Mouse (Mus musculus) myocyte (in vitro differentiated cells): ENCODE results near the gene 8030474K03Rik. TPM values are rescaled to one million over a fixed set of nuclear protein-coding genes. Genes with fewer than 3 reads are reported as not detected.

Source experiments
- H3K27me3 ChIP-seq: one replicate; pipeline ENCODE4 v1.6.1; 2011; ENCODE audit not compliant: control insufficient read depth, insufficient read depth, insufficient read length
- H3K36me3 ChIP-seq: one replicate; pipeline ENCODE4 v1.6.1; 2011; ENCODE audit not compliant: control insufficient read depth, insufficient read depth
- H3K4me2 ChIP-seq: one replicate; pipeline ENCODE4 v1.6.1; 2011; ENCODE audit warnings: low read depth, control low read depth
- H3K4me3 ChIP-seq: one replicate; pipeline ENCODE4 v1.5.1; 2011; ENCODE audit warnings: mild to moderate bottlenecking, control low read depth, moderate library complexity
- H3K79me2 ChIP-seq: one replicate; pipeline ENCODE4 v1.6.1; 2011; ENCODE audit not compliant: control insufficient read depth, insufficient read depth
- H3ac ChIP-seq: one replicate; pipeline ENCODE4 v1.6.1; 2011; ENCODE audit not compliant: control insufficient read depth, insufficient read length
- CEBPB ChIP-seq: IDR thresholded peaks from 2 replicates; pipeline ENCODE4 v1.6.1; 2011; ENCODE audit warnings: mild to moderate bottlenecking, moderate library complexity; ENCODE audit not compliant: poor library complexity, insufficient read depth, severe bottlenecking
- E2F4 ChIP-seq: IDR thresholded peaks from one replicate; pipeline ENCODE4 v1.6.1; 2011; ENCODE audit warnings: mild to moderate bottlenecking, control low read depth, moderate library complexity; ENCODE audit not compliant: insufficient read depth
- MAX ChIP-seq: IDR thresholded peaks from one replicate; pipeline ENCODE4 v1.6.1; 2011; ENCODE audit warnings: low read depth, mild to moderate bottlenecking, control low read depth
- MYOD1 ChIP-seq, 3 experiments: IDR thresholded peaks; one replicate each; pipeline ENCODE4 v1.6.1; 2011; ENCODE audit warnings: control low read depth in 2 of 3, low read depth in 2 of 3, mild to moderate bottlenecking in 2 of 3, moderate library complexity in 1 of 3; ENCODE audit not compliant: insufficient read length in 2 of 3, control insufficient read depth in 1 of 3
- MYOG ChIP-seq, 3 experiments: IDR thresholded peaks; one replicate each; pipeline ENCODE4 v1.6.1; 2011; ENCODE audit warnings: control low read depth in 2 of 3, low read depth in 2 of 3, mild to moderate bottlenecking in 2 of 3; ENCODE audit not compliant: insufficient read length in 2 of 3, control insufficient read depth in 1 of 3, insufficient read depth in 1 of 3
- POLR2A ChIP-seq: IDR thresholded peaks from one replicate; pipeline ENCODE4 v1.6.1; 2011; ENCODE audit warnings: low read depth, mild to moderate bottlenecking, control low read depth, moderate library complexity; ENCODE audit not compliant: insufficient read length
- POLR2AphosphoS2 ChIP-seq: IDR thresholded peaks from one replicate; pipeline ENCODE4 v1.6.1; 2011; ENCODE audit warnings: low read depth, control low read depth; ENCODE audit not compliant: insufficient read length
- REST ChIP-seq: IDR thresholded peaks from one replicate; pipeline ENCODE4 v1.6.1; 2011; ENCODE audit warnings: mild to moderate bottlenecking, control low read depth, moderate library complexity; ENCODE audit not compliant: insufficient read depth, insufficient read length
- SRF ChIP-seq: IDR thresholded peaks from one replicate; pipeline ENCODE4 v1.6.1; 2011; ENCODE audit warnings: low read depth; ENCODE audit not compliant: control insufficient read depth, insufficient read length
- TCF12 ChIP-seq: IDR thresholded peaks from one replicate; pipeline ENCODE4 v1.6.1; 2011; ENCODE audit warnings: mild to moderate bottlenecking, control low read depth; ENCODE audit not compliant: poor library complexity, insufficient read depth, severe bottlenecking
- TCF3 ChIP-seq: IDR thresholded peaks from one replicate; pipeline ENCODE4 v1.6.1; 2011; ENCODE audit warnings: low read depth, control low read depth; ENCODE audit not compliant: insufficient read length
- USF1 ChIP-seq: IDR thresholded peaks from one replicate; pipeline ENCODE4 v1.6.1; 2011; ENCODE audit warnings: low read depth, mild to moderate bottlenecking, control low read depth, moderate library complexity
- polyA plus RNA-seq: library from polyadenylated mRNA; unstranded; fragments of >200 nt; fragmentation: generic; extraction: Trizol; gene quantifications from one replicate; pipeline ENCODE4 v1.2.1, GENCODE M21; 2012; ENCODE audit warnings: missing spikeins

The 8030474K03Rik gene
- not detected for polyA plus RNA-seq

DNA sequence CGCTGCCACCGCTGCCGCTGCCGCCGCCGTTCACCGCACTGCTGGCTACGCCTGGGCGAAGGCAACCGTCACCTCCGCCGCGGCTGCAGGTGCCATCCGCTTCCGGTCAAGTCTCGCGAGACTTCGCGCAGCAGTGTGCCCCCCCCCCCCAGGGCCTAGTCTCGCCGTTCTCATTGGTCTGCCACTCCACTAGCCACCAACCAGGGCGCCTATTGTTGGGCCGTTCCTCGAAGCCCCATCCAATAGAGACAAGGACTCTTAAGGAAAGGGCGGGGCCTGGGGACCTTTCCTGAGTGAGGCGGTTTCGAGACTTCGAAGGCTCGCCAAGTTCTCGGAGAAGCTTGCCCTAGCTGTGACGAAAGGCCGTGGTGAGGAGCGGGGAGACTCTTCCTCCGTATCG, at the start of gene 8030474K03Rik, which contains the start of gene Gm4779:
Gene 8030474K03Rik, plus strand, starts transcription at position 315 of the 400 bp plus-strand sequence.
Gene Gm4779, minus strand, starts transcription at position 82 of the 400 bp plus-strand sequence.
- H3K79me2 ChIP-seq: no peaks in the 10 kb centered on the region

DNA sequence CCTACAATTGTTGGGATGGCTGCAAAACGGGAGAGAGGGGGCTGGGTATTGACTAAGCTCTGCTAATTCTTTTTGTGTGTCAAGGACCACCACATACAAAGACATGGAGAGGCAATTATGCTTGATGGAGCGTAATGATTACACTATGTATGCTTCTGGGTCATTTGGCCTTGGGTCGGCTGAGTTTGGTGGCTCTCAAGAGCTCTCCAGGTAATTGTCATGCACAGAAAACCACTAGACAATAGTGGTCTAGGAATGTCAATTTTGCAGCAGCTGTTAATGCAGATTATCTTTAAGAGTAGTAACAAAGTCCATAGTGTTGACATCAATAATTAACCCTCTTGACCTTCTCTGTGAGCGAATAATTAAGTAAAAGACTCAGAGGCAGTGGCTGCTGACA, 44.3 kb upstream of the 8030474K03Rik start:
- TF ChIP-seq MYOG (IDR thresholded peaks at IDR 0.05; ENCODE audit: control insufficient read depth in 1 of 3, insufficient read depth in 1 of 3, insufficient read length in 2 of 3, low read depth in 2 of 3): no peak
- Histone ChIP-seq H3K27me3 (no peaks in the 10 kb centered on the region), H3K4me2 (no peak overlapping the region), H3K4me3 (no peak overlapping the region), H3K79me2 (no peaks in the 10 kb centered on the region), H3K36me3 (no peaks in the 10 kb centered on the region), H3ac (no peak overlapping the region)

More for the DNA sequence above, at the start of gene 8030474K03Rik, which contains the start of gene Gm4779:
- no peak within 1 kb of the TSS for H3K4me2 ChIP-seq
- H3K36me3 ChIP-seq: no peaks in the 10 kb centered on the region
- no peaks in the 10 kb centered on the region for H3K27me3 ChIP-seq
- H3K4me3 ChIP-seq: no peak within 1 kb of the TSS
- TF ChIP-seq REST (no peak), CEBPB (no peak)
- H3ac ChIP-seq: no peak within 1 kb of the TSS

DNA sequence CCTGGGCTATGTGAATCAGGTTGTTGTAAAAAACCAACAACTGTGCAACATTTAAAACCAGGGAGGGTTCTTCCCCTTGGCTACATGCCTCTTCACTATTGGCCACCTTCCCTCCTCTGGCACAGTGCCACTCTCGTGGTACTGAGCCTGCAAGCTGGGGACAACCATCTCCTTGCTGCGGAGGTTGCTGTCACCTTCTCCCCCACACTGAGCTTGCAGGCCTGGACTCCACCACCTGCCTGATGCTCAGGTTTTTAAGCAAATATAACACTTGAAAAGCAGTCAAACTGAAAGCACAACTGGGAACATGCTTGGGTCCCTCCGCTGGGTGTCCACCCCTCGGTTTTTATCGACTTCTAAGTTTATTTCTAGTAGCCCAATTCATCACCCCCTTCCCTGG, 40.0 kb upstream of the 8030474K03Rik start:
- Histone ChIP-seq H3K4me2 (no peak overlapping the region), H3K27me3 (no peaks in the 10 kb centered on the region), H3ac (no peak overlapping the region), H3K4me3 (no peak overlapping the region), H3K36me3 (no peaks in the 10 kb centered on the region), H3K79me2 (no peaks in the 10 kb centered on the region)
- TF ChIP-seq MAX: no peak
- TF ChIP-seq MYOG (IDR thresholded peaks at IDR 0.05; ENCODE audit: control insufficient read depth in 1 of 3, insufficient read depth in 1 of 3, insufficient read length in 2 of 3, low read depth in 2 of 3): no peak
- no peak for TF ChIP-seq MYOD1 (IDR thresholded peaks at IDR 0.05; ENCODE audit: control insufficient read depth in 1 of 3, insufficient read length in 2 of 3, low read depth in 2 of 3)
- TF ChIP-seq E2F4: no peak
- no peak for TF ChIP-seq CEBPB
- TF ChIP-seq TCF12: no peak
- TF ChIP-seq POLR2A: no peak
- no peak for TF ChIP-seq SRF
- no peak for TF ChIP-seq USF1
- TF ChIP-seq REST: no peak
- TF ChIP-seq TCF3: no peak
- no peak for TF ChIP-seq POLR2AphosphoS2

DNA sequence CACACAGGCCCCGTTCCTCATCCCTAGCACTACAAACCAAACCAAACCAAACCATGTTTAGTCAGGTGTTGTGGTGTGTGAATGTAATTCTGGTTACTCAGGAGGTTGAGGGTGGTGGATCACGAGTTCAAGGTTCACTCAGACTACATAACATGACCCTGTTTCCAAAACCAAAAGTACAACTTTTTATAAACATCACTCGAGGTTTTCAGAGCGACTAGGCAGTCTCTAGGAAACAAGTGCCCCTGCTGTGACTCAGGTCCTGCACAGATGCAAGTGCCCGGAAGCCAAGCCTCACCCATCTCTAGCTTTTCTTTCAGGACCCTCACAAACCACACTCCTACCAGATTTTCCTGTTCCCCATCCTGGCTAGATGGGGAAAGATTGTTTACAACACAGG, 29.8 kb upstream of the 8030474K03Rik start:
- no peak overlapping the region for H3K4me2 ChIP-seq
- no peak overlapping the region for H3ac ChIP-seq
- no peaks in the 10 kb centered on the region for H3K79me2 ChIP-seq
- no peaks in the 10 kb centered on the region for H3K27me3 ChIP-seq
- H3K4me3 ChIP-seq: no peak overlapping the region
- TF ChIP-seq TCF3: no peak
- no peak for TF ChIP-seq POLR2AphosphoS2
- no peak for TF ChIP-seq CEBPB
- TF ChIP-seq TCF12: no peak
- no peak for TF ChIP-seq USF1
- no peak for TF ChIP-seq MYOD1 (IDR thresholded peaks at IDR 0.05; ENCODE audit: control insufficient read depth in 1 of 3, insufficient read length in 2 of 3, low read depth in 2 of 3)
- TF ChIP-seq SRF: no peak
- no peak for TF ChIP-seq MAX
- no peak for TF ChIP-seq REST
- H3K36me3 ChIP-seq: no peaks in the 10 kb centered on the region

DNA sequence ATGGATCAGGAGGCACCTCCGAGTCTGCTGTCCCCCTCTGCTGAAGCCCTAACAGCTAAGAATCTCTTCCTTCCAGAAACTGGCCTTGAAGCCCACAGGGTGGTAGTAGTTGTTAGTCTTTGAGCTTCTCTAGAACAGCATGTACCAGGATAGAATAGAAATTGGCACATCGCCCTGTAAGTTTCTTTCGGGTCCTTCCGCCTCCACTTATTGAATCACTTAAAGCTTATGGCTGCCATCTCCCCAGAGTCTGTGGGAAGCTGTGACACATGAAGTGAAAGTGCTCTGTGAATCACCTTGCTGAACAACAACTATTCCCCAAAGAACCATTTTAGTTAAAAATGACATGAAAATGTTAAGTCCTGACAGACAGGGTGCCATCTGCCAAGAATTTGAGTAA, 29.3 kb upstream of the 8030474K03Rik start:
- Histone ChIP-seq H3K79me2 (no peaks in the 10 kb centered on the region), H3K4me2 (no peak overlapping the region), H3K27me3 (no peaks in the 10 kb centered on the region), H3K4me3 (no peak overlapping the region), H3K36me3 (no peaks in the 10 kb centered on the region), H3ac (no peak overlapping the region)
- TF ChIP-seq TCF12 (no peak), E2F4 (no peak), SRF (no peak), MYOD1 (IDR thresholded peaks at IDR 0.05; ENCODE audit: control insufficient read depth in 1 of 3, insufficient read length in 2 of 3, low read depth in 2 of 3) (no peak), MAX (no peak), USF1 (no peak), POLR2AphosphoS2 (no peak), MYOG (IDR thresholded peaks at IDR 0.05; ENCODE audit: control insufficient read depth in 1 of 3, insufficient read depth in 1 of 3, insufficient read length in 2 of 3, low read depth in 2 of 3) (no peak), REST (no peak), TCF3 (no peak), CEBPB (no peak), POLR2A (no peak)
